Mouse (Mus musculus) hindbrain, embryonic 10.5 days (tissue): Measurements from ENCODE around the gene Cnpy1. TPM values are rescaled to one million over a fixed set of nuclear protein-coding genes. Genes with fewer than 3 reads are reported as not detected.
A peak's percentile ranks its signal among the peaks of the same experiment; 100 is the strongest.

Source experiments
- DNase-seq: peaks from one replicate; pipeline ENCODE4 v3.0.0-alpha.2; 2017; ENCODE audit warnings: low spot score
- H3K27ac ChIP-seq: fragments of 300-500 bp; sonication (generic); 2 replicates; pipeline ENCODE4 v1.5.1; 2016; ENCODE audit warnings: mild to moderate bottlenecking, moderate library complexity
- H3K27me3 ChIP-seq: fragments of 300-500 bp; sonication (generic); 2 replicates; pipeline ENCODE4 v1.6.1; 2016; ENCODE audit warnings: mild to moderate bottlenecking; ENCODE audit not compliant: poor library complexity, insufficient read depth, severe bottlenecking
- H3K36me3 ChIP-seq: fragments of 300-500 bp; sonication (generic); 2 replicates; pipeline ENCODE4 v1.6.1; 2016; ENCODE audit warnings: mild to moderate bottlenecking, moderate library complexity
- H3K4me1 ChIP-seq: fragments of 300-500 bp; sonication (generic); replicated peaks from 2 replicates; pipeline ENCODE4 v1.6.1; 2016; ENCODE audit warnings: mild to moderate bottlenecking
- H3K4me3 ChIP-seq: fragments of 300-500 bp; sonication (generic); 2 replicates; pipeline ENCODE4 v1.5.1; 2016; ENCODE audit warnings: mild to moderate bottlenecking, moderate library complexity
- H3K9me3 ChIP-seq: fragments of 300-500 bp; sonication (generic); 2 replicates; pipeline ENCODE4 v1.6.1; 2016; ENCODE audit warnings: mild to moderate bottlenecking, moderate library complexity
- WGBS: fragments of 180-500 bp; shearing (Covaris S2); methylation state at CpG from one replicate; pipeline ENCODE4 v1.1.7; 2016; 5-methylcytosine and 5-hydroxymethylcytosine counted together
- polyA plus RNA-seq: library from polyadenylated mRNA; unstranded; fragments of >200 nt; fragmentation: Nextera tagmentation; extraction: Ambion mirVana; gene quantifications from 2 replicates; pipeline ENCODE4 v1.2.1, GENCODE M21; 2016

The Cnpy1 gene
- polyA plus RNA-seq, 1 experiment from 2014 or later = 46.7 TPM

GRCm38 (mm10) chr5:28174876-28175569 lies 70.6 kb downstream of the Cnpy1 start:
- Histone ChIP-seq H3K36me3 (peaks cover 9% of the 10 kb centered on the region; the same call in 1 of the 2 replicates), H3K4me3 (peak overlapping the region; percentile 48), H3K9me3 (no peaks in the 10 kb centered on the region), H3K4me1 (peaks cover 59% of the 10 kb centered on the region), H3K27me3 (peaks cover 98% of the 10 kb centered on the region), H3K27ac (peak overlapping the region; percentile 93)
- under 1% methylated on average over 24 of the region's 24 CpGs for WGBS
- peak; percentile 75 for DNase-seq

- WGBS = 0% methylated on average over 9 of the region's 9 CpGs
- Histone ChIP-seq H3K4me3 (peak overlapping the region; percentile 48), H3K9me3 (no peaks in the 10 kb centered on the region), H3K36me3 (peaks cover 18% of the 10 kb centered on the region), H3K27ac (peak overlapping the region; percentile 93), H3K27me3 (peaks cover 98% of the 10 kb centered on the region), H3K4me1 (peaks cover 54% of the 10 kb centered on the region)
- peak; percentile 39 for DNase-seq
Measured at GRCm38 (mm10) chr5:28174086-28174485, 71.5 kb downstream of the Cnpy1 start.

DNA sequence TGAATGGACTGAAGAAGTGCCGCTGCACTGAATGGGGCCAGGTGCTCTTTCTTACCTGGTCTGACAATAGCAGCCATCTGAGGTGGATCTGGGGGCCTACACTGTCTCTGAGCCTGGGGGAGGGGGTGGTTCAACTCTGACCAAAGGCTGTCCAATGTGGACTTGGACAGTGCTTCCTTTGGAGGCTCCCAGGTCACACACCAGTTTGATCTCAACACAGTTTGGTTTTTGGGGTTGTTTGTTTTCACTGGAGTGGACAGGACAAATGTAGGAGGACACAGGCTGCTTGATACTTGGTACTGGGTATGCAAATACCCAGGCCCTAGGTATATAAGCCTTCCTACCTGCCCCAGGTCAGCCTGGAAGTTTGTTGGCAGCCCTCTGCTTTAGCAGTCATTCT lies 71.9 kb downstream of the Cnpy1 start:
- Histone ChIP-seq H3K4me1 (peaks cover 51% of the 10 kb centered on the region), H3K4me3 (peak overlapping the region; percentile 48), H3K27me3 (peaks cover 98% of the 10 kb centered on the region), H3K27ac (peak overlapping the region; percentile 93), H3K36me3 (peaks cover 22% of the 10 kb centered on the region), H3K9me3 (no peaks in the 10 kb centered on the region)
- no peak for DNase-seq
- WGBS = 4% methylated on average over 1 of the region's 1 CpGs

GRCm38 (mm10) chr5:28172921-28173670 lies 72.5 kb downstream of the Cnpy1 start:
- peaks cover 98% of the 10 kb centered on the region for H3K27me3 ChIP-seq
- H3K36me3 ChIP-seq = peaks cover 28% of the 10 kb centered on the region
- no peaks in the 10 kb centered on the region for H3K9me3 ChIP-seq
- H3K4me3 ChIP-seq = peak overlapping the region; percentile 48
- peak overlapping the region; percentile 93 for H3K27ac ChIP-seq
- DNase-seq = peak; percentile 35
- WGBS = 4% methylated on average over 4 of the region's 4 CpGs
- peaks cover 46% of the 10 kb centered on the region for H3K4me1 ChIP-seq

- Histone ChIP-seq H3K4me1 (peaks cover 44% of the 10 kb centered on the region), H3K36me3 (peaks cover 32% of the 10 kb centered on the region), H3K9me3 (no peaks in the 10 kb centered on the region), H3K27me3 (peaks cover 98% of the 10 kb centered on the region), H3K27ac (peak overlapping the region; percentile 93), H3K4me3 (peak overlapping the region; percentile 48)
- DNase-seq = peak; percentile 22
- WGBS = 7% methylated on average over 8 of the region's 8 CpGs
Measured at GRCm38 (mm10) chr5:28172261-28172920, 73.2 kb downstream of the Cnpy1 start.

GRCm38 (mm10) chr5:28171667-28172066 lies 73.9 kb downstream of the Cnpy1 start:
- DNase-seq = no peak
- peaks cover 45% of the 10 kb centered on the region for H3K4me1 ChIP-seq
- H3K36me3 ChIP-seq = peaks cover 32% of the 10 kb centered on the region
- WGBS = 15% methylated on average over 5 of the region's 5 CpGs
- H3K9me3 ChIP-seq = no peaks in the 10 kb centered on the region
- peaks cover 98% of the 10 kb centered on the region for H3K27me3 ChIP-seq
- peak overlapping the region; percentile 48 for H3K4me3 ChIP-seq
- peak overlapping the region; percentile 35 for H3K27ac ChIP-seq

DNA sequence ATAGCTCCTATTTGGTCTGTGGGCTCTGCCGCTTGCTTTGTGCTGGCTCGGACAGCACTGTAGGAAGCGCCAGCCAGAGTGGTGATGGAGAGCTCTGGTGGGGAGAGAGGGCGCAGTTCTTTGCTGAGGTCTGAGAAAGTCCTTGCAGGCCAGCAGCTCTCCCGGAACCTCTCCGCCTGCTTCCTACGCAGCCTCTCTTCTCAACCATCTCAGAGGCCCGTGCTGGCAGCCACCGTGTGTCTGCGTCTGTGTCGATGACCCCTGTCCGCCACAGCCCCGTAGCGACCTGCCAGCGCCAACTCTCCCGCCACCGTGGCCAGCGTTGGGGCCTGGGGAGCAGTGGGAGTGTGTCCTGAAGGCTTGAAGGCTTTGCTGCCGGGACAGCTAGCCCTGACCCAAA lies 74.7 kb downstream of the Cnpy1 start:
- DNase-seq = peak; percentile 71
- H3K9me3 ChIP-seq = no peaks in the 10 kb centered on the region
- peaks cover 32% of the 10 kb centered on the region for H3K36me3 ChIP-seq
- H3K27me3 ChIP-seq = peaks cover 98% of the 10 kb centered on the region
- WGBS = 2% methylated on average over 19 of the region's 19 CpGs
- peak overlapping the region; percentile 84 for H3K27ac ChIP-seq
- peak overlapping the region; percentile 69 for H3K4me3 ChIP-seq
- peaks cover 47% of the 10 kb centered on the region for H3K4me1 ChIP-seq

DNA sequence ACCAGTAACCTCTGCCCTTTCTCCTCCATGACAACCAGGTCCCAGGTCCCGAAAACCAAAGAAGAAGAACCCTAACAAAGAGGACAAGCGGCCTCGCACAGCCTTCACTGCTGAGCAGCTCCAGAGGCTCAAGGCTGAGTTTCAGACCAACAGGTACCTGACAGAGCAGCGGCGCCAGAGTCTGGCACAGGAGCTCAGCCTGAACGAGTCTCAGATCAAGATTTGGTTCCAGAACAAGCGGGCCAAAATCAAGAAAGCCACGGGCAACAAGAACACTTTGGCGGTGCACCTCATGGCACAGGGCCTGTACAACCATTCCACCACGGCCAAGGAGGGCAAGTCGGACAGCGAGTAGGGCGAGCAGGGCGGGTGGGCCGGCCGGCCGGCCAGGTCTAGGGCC lies 75.5 kb downstream of the Cnpy1 start:
- Histone ChIP-seq H3K9me3 (no peaks in the 10 kb centered on the region), H3K36me3 (peaks cover 32% of the 10 kb centered on the region), H3K4me3 (peak overlapping the region; percentile 69), H3K27me3 (peaks cover 98% of the 10 kb centered on the region), H3K27ac (peak overlapping the region; percentile 93), H3K4me1 (peaks cover 47% of the 10 kb centered on the region)
- 3% methylated on average over 17 of the region's 17 CpGs for WGBS
- DNase-seq = peak; percentile 63

- peak overlapping the region; percentile 69 for H3K4me3 ChIP-seq
- peak; percentile 47 for DNase-seq
Measured at GRCm38 (mm10) chr5:28169166-28169801, 76.3 kb downstream of the Cnpy1 start.

GRCm38 (mm10) chr5:28168253-28169165 lies 77.1 kb downstream of the Cnpy1 start:
- Histone ChIP-seq H3K27ac (peak overlapping the region; percentile 93), H3K4me1 (peaks cover 44% of the 10 kb centered on the region), H3K9me3 (no peaks in the 10 kb centered on the region), H3K4me3 (peak overlapping the region; percentile 69), H3K36me3 (peaks cover 32% of the 10 kb centered on the region), H3K27me3 (peaks cover 98% of the 10 kb centered on the region)
- peak; percentile 64 for DNase-seq
- under 1% methylated on average over 36 of the region's 36 CpGs for WGBS

More at GRCm38 (mm10) chr5:28169166-28169801, 76.3 kb downstream of the Cnpy1 start:
- H3K36me3 ChIP-seq = peaks cover 32% of the 10 kb centered on the region
- peaks cover 46% of the 10 kb centered on the region for H3K4me1 ChIP-seq
- WGBS = 3% methylated on average over 5 of the region's 5 CpGs
- peaks cover 98% of the 10 kb centered on the region for H3K27me3 ChIP-seq
- no peaks in the 10 kb centered on the region for H3K9me3 ChIP-seq
- H3K27ac ChIP-seq = peak overlapping the region; percentile 93

DNA sequence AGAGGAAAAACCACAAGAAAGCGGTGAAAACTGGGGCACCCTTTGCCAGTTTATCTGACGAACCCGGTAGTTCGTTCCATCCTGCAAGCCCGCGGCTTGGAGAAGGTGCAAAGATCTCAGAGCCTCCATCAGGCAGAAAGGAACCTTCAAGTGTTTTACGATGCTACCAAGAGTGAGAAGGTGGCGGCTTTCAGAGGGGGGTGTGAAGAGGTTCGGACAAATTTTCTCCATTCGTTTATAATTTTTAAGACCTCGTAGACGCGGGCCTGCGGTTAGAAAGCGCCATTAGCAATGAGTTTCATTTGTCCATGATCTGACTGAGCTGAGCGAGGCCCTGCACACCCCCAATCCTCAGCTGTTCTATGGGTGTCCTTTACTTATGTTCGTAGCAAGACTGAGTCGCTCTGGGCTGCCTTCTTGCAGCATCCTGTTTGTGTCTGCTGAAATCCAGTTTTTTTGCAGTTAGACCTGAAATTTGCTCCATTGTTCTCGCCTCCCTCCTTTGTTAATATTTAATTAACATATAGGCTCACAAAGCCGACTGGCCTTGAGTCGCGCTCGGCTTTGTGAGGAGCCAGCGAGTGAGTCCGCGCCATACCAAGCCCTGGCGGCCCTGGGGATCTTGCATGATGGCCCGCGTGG lies 77.9 kb downstream of the Cnpy1 start:
- under 1% methylated on average over 29 of the region's 29 CpGs for WGBS
- H3K27ac ChIP-seq = peak overlapping the region; percentile 93

More for the DNA sequence above, 77.9 kb downstream of the Cnpy1 start:
- H3K4me1 ChIP-seq = peaks cover 42% of the 10 kb centered on the region
- peaks cover 98% of the 10 kb centered on the region for H3K27me3 ChIP-seq
- H3K36me3 ChIP-seq = peaks cover 32% of the 10 kb centered on the region
- H3K9me3 ChIP-seq = no peaks in the 10 kb centered on the region
- DNase-seq = peak; percentile 59
- H3K4me3 ChIP-seq = peak overlapping the region; percentile 69
